Mouse (Mus musculus) embryonic facial prominence, embryonic 13.5 days (tissue): Measurements from ENCODE around the gene Ccdc73. TPM values are rescaled to one million over a fixed set of nuclear protein-coding genes. Genes with fewer than 3 reads are reported as not detected.

ENCODE experiments used
- polyA plus RNA-seq: library from polyadenylated mRNA; unstranded; fragments of >200 nt; fragmentation: Nextera tagmentation; extraction: Ambion mirVana; gene quantifications from 2 replicates; pipeline ENCODE4 v1.2.1, GENCODE M21; 2015

Gene Ccdc73
- polyA plus RNA-seq, 1 experiment from 2014 or later: 9.5 TPM

Other genes with a start within 250 kb of the Ccdc73 start
- 61.5 and 73.3 TPM in 2 replicates for gene Tcp11l1, start 155.6 kb upstream of the Ccdc73 start, polyA plus RNA-seq
- not detected in 2 replicates for gene Pin1rt1, start 151.4 kb upstream of the Ccdc73 start, polyA plus RNA-seq
- 4.1 and 5.3 TPM in 2 replicates for gene Depdc7, start 124.9 kb upstream of the Ccdc73 start, polyA plus RNA-seq
- gene Qser1, start 51.0 kb upstream of the Ccdc73 start, polyA plus RNA-seq: 13.5 and 14.2 TPM in 2 replicates
- 2.8 and 3.0 TPM in 2 replicates for gene Prrg4, start 17.9 kb upstream of the Ccdc73 start, polyA plus RNA-seq
- gene Eif3m, start 149.3 kb downstream of the Ccdc73 start, polyA plus RNA-seq: 270 and 278 TPM in 2 replicates
- gene Gm11060, start 224.2 kb downstream of the Ccdc73 start, polyA plus RNA-seq: not detected in 2 replicates